Mouse (Mus musculus): Measurements from ENCODE around the gene Eif1ad. TPM values are rescaled to one million over a fixed set of nuclear protein-coding genes. Genes with fewer than 3 reads are reported as not detected.
"Not testable (repeated sequence)": the region's sequence is repeated elsewhere in the genome, so short reads cannot be mapped to it uniquely, and the experiment has no call there.

Gene Eif1ad
- polyA plus RNA-seq, 1 experiment = 52.9 TPM

DNA sequence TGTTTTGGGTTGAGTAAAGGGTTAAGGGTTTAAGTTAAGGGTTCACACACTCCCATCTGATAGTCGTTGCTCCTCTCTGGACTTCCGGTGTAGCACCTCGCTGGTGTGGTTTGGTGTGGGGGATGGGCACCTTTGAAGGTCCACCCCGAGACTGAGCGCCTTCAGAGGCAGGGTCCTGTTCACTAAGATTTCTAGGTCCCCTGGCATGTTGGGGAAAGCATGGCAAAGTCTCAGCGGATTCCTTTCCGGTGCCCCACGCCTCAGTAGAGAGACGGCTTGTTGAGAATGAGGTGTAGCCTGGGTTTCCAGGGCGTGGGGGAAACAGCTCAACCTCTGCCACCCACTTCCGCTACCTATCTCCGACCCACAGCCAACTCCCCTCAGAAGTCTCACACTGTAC, 23.1 kb downstream of the Eif1ad start:
- no peaks in the 10 kb centered on the region for H3K27me3 ChIP-seq (ENCODE audit: control insufficient read depth, insufficient read depth, insufficient read length)
- peak; percentile 19 for TF ChIP-seq POLR2AphosphoS2 (IDR thresholded peaks at IDR 0.05; ENCODE audit: insufficient read length, low read depth)
- TF ChIP-seq POLR2A (IDR thresholded peaks at IDR 0.05; ENCODE audit: insufficient read length, low read depth) = peak; percentile 20
- no peak for TF ChIP-seq REST (IDR thresholded peaks at IDR 0.05; ENCODE audit: insufficient read depth, insufficient read length)
- peak overlapping the region; percentile 100 for H3K4me2 ChIP-seq (ENCODE audit: low read depth)
- peaks cover 34% of the 10 kb centered on the region for H3K79me2 ChIP-seq (ENCODE audit: control insufficient read depth, insufficient read depth)
- no peaks in the 10 kb centered on the region for H3K36me3 ChIP-seq (ENCODE audit: control insufficient read depth, insufficient read depth)
- H3K4me3 ChIP-seq = peak overlapping the region; percentile 90
- H3ac ChIP-seq (ENCODE audit: control insufficient read depth, insufficient read length) = peak overlapping the region; percentile 30

- no peak overlapping the region for H3ac ChIP-seq (ENCODE audit: control insufficient read depth, insufficient read length)
- no peaks in the 10 kb centered on the region for H3K36me3 ChIP-seq (ENCODE audit: control insufficient read depth, insufficient read depth)
- no peaks in the 10 kb centered on the region for H3K27me3 ChIP-seq (ENCODE audit: control insufficient read depth, insufficient read depth, insufficient read length)
- peak overlapping the region; percentile 90 for H3K4me3 ChIP-seq
- TF ChIP-seq POLR2AphosphoS2 (IDR thresholded peaks at IDR 0.05; ENCODE audit: insufficient read length, low read depth) (no peak), MYOG (IDR thresholded peaks at IDR 0.05; ENCODE audit: control insufficient read depth in 1 of 3, insufficient read depth in 1 of 3, insufficient read length in 2 of 3, low read depth in 2 of 3) (no peak), MYOD1 (IDR thresholded peaks at IDR 0.05; ENCODE audit: control insufficient read depth in 1 of 3, insufficient read length in 2 of 3, low read depth in 2 of 3) (no peak), REST (IDR thresholded peaks at IDR 0.05; ENCODE audit: insufficient read depth, insufficient read length) (no peak), TCF3 (IDR thresholded peaks at IDR 0.05; ENCODE audit: insufficient read length, low read depth) (no peak), TCF12 (IDR thresholded peaks at IDR 0.05; ENCODE audit: insufficient read depth, poor library complexity, severe bottlenecking) (no peak), POLR2A (IDR thresholded peaks at IDR 0.05; ENCODE audit: insufficient read length, low read depth) (no peak), E2F4 (IDR thresholded peaks at IDR 0.05; ENCODE audit: insufficient read depth) (no peak), USF1 (IDR thresholded peaks at IDR 0.05; ENCODE audit: low read depth) (no peak), MAX (IDR thresholded peaks at IDR 0.05; ENCODE audit: low read depth) (no peak), SRF (IDR thresholded peaks at IDR 0.05; ENCODE audit: control insufficient read depth, insufficient read length, low read depth) (no peak), CEBPB (IDR thresholded peaks at IDR 0.05; ENCODE audit: insufficient read depth, poor library complexity, severe bottlenecking) (no peak)
- H3K79me2 ChIP-seq (ENCODE audit: control insufficient read depth, insufficient read depth) = peaks cover 32% of the 10 kb centered on the region
- H3K4me2 ChIP-seq (ENCODE audit: low read depth) = peak overlapping the region; percentile 100
These were observed 23.9 kb downstream of the Eif1ad start for GRCm38 (mm10) chr19:5390416-5390815.

GRCm38 (mm10) chr19:5392892-5393291, 26.4 kb downstream of the Eif1ad start:
- Histone ChIP-seq H3K36me3 (ENCODE audit: control insufficient read depth, insufficient read depth) (no peaks in the 10 kb centered on the region), H3K79me2 (ENCODE audit: control insufficient read depth, insufficient read depth) (peaks cover 12% of the 10 kb centered on the region), H3K27me3 (ENCODE audit: control insufficient read depth, insufficient read depth, insufficient read length) (no peaks in the 10 kb centered on the region), H3K4me3 (no peak overlapping the region), H3K4me2 (ENCODE audit: low read depth) (no peak overlapping the region), H3ac (ENCODE audit: control insufficient read depth, insufficient read length) (no peak overlapping the region)
- no peak for TF ChIP-seq E2F4 (IDR thresholded peaks at IDR 0.05; ENCODE audit: insufficient read depth)
- peak in 1 of 3 experiments; percentile 13 for TF ChIP-seq MYOD1 (IDR thresholded peaks at IDR 0.05; ENCODE audit: control insufficient read depth in 1 of 3, insufficient read length in 2 of 3, low read depth in 2 of 3)
- no peak for TF ChIP-seq POLR2AphosphoS2 (IDR thresholded peaks at IDR 0.05; ENCODE audit: insufficient read length, low read depth)
- no peak for TF ChIP-seq MYOG (IDR thresholded peaks at IDR 0.05; ENCODE audit: control insufficient read depth in 1 of 3, insufficient read depth in 1 of 3, insufficient read length in 2 of 3, low read depth in 2 of 3)
- TF ChIP-seq SRF (IDR thresholded peaks at IDR 0.05; ENCODE audit: control insufficient read depth, insufficient read length, low read depth) = no peak
- TF ChIP-seq REST (IDR thresholded peaks at IDR 0.05; ENCODE audit: insufficient read depth, insufficient read length) = no peak

GRCm38 (mm10) chr19:5394168-5394567, 27.6 kb downstream of the Eif1ad start:
- H3K36me3 ChIP-seq (ENCODE audit: control insufficient read depth, insufficient read depth) = no peaks in the 10 kb centered on the region
- no peak for TF ChIP-seq TCF12 (IDR thresholded peaks at IDR 0.05; ENCODE audit: insufficient read depth, poor library complexity, severe bottlenecking)
- no peak for TF ChIP-seq USF1 (IDR thresholded peaks at IDR 0.05; ENCODE audit: low read depth)
- TF ChIP-seq POLR2A (IDR thresholded peaks at IDR 0.05; ENCODE audit: insufficient read length, low read depth) = no peak
- no peak for TF ChIP-seq MAX (IDR thresholded peaks at IDR 0.05; ENCODE audit: low read depth)
- TF ChIP-seq MYOG (IDR thresholded peaks at IDR 0.05; ENCODE audit: control insufficient read depth in 1 of 3, insufficient read depth in 1 of 3, insufficient read length in 2 of 3, low read depth in 2 of 3) = peak in 1 of 3 experiments; percentile 34
- no peak for TF ChIP-seq E2F4 (IDR thresholded peaks at IDR 0.05; ENCODE audit: insufficient read depth)
- TF ChIP-seq SRF (IDR thresholded peaks at IDR 0.05; ENCODE audit: control insufficient read depth, insufficient read length, low read depth) = no peak
- peak; percentile 25 for TF ChIP-seq POLR2AphosphoS2 (IDR thresholded peaks at IDR 0.05; ENCODE audit: insufficient read length, low read depth)
- no peak for TF ChIP-seq CEBPB (IDR thresholded peaks at IDR 0.05; ENCODE audit: insufficient read depth, poor library complexity, severe bottlenecking)
- no peak for TF ChIP-seq TCF3 (IDR thresholded peaks at IDR 0.05; ENCODE audit: insufficient read length, low read depth)
- TF ChIP-seq MYOD1 (IDR thresholded peaks at IDR 0.05; ENCODE audit: control insufficient read depth in 1 of 3, insufficient read length in 2 of 3, low read depth in 2 of 3) = peak in 1 of 3 experiments; percentile 11
- no peak for TF ChIP-seq REST (IDR thresholded peaks at IDR 0.05; ENCODE audit: insufficient read depth, insufficient read length)
- no peaks in the 10 kb centered on the region for H3K27me3 ChIP-seq (ENCODE audit: control insufficient read depth, insufficient read depth, insufficient read length)
- H3ac ChIP-seq (ENCODE audit: control insufficient read depth, insufficient read length) = no peak overlapping the region
- H3K4me3 ChIP-seq = no peak overlapping the region
- H3K79me2 ChIP-seq (ENCODE audit: control insufficient read depth, insufficient read depth) = peaks cover 4% of the 10 kb centered on the region
- H3K4me2 ChIP-seq (ENCODE audit: low read depth) = no peak overlapping the region

- H3ac ChIP-seq (ENCODE audit: control insufficient read depth, insufficient read length) = no peak overlapping the region
- no peaks in the 10 kb centered on the region for H3K79me2 ChIP-seq (ENCODE audit: control insufficient read depth, insufficient read depth)
- H3K27me3 ChIP-seq (ENCODE audit: control insufficient read depth, insufficient read depth, insufficient read length) = no peaks in the 10 kb centered on the region
- no peak for TF ChIP-seq CEBPB (IDR thresholded peaks at IDR 0.05; ENCODE audit: insufficient read depth, poor library complexity, severe bottlenecking)
- TF ChIP-seq TCF3 (IDR thresholded peaks at IDR 0.05; ENCODE audit: insufficient read length, low read depth) = no peak
- no peak for TF ChIP-seq MAX (IDR thresholded peaks at IDR 0.05; ENCODE audit: low read depth)
- no peak for TF ChIP-seq SRF (IDR thresholded peaks at IDR 0.05; ENCODE audit: control insufficient read depth, insufficient read length, low read depth)
- TF ChIP-seq USF1 (IDR thresholded peaks at IDR 0.05; ENCODE audit: low read depth) = no peak
- no peak for TF ChIP-seq MYOG (IDR thresholded peaks at IDR 0.05; ENCODE audit: control insufficient read depth in 1 of 3, insufficient read depth in 1 of 3, insufficient read length in 2 of 3, low read depth in 2 of 3)
- H3K36me3 ChIP-seq (ENCODE audit: control insufficient read depth, insufficient read depth) = no peaks in the 10 kb centered on the region
- H3K4me2 ChIP-seq (ENCODE audit: low read depth) = no peak overlapping the region
- H3K4me3 ChIP-seq = no peak overlapping the region
These were observed 28.8 kb downstream of the Eif1ad start for GRCm38 (mm10) chr19:5395371-5395770.

DNA sequence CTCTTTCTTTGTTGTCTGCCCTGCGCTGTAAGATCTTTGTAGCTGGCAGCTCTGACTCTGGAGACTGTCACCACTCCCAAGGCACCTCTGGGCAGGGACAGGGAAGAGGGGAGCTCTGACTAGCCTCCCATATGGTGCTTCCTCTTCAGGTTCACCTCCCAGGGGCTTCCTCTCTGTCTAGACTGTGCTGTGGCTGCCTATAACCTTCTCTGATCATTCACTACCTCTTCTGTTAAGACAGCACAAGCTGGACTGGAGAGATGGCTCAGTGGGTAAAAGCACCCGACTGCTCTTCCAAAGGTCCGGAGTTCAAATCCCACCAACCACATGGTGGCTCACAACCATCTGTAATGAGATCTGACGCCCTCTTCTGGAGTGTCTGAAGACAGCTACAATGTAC, 34.5 kb downstream of the Eif1ad start:
- H3ac ChIP-seq (ENCODE audit: control insufficient read depth, insufficient read length); H3K4me2 ChIP-seq (ENCODE audit: low read depth); H3K27me3 ChIP-seq (ENCODE audit: control insufficient read depth, insufficient read depth, insufficient read length); H3K36me3 ChIP-seq (ENCODE audit: control insufficient read depth, insufficient read depth); H3K79me2 ChIP-seq (ENCODE audit: control insufficient read depth, insufficient read depth); H3K4me3 ChIP-seq: not testable (repeated sequence)
